ENCODE assay signal across 15 mouse cellular contexts in the genomic region with DNA sequence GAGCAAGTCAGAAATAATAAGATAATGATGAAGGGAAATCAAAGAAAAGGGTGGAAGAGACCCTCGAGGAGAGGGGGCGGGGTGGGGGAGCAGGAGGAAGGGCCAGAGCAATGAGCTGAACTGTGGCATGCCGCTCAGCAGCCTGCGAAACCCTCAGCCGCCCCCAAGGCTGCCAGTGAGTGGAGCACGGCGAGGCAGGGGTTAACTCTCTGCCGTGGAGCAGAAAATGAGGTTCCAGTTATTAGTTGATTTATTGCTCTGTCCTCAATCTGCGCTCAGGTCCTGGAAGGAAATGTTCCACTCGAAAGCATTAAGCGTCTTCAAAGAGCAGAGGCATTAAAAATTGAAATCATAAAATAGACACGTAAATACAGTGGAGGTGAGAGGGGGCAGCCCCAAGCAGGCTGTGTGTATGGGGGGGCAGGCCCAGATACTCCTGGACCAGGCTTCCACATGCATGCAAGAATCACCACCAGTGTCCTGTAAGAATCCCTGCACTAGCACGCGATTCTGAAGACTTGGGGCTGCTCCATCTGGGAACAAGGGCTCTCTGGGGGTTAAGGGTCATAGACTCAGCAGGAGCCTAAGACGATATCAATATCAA.
DNase-seq lines count a peak whose midpoint lies in the region; ATAC-seq lines count a peak whose summit lies in the region.
"Had no signal": no experiment of that assay in that cellular context is flagged by ENCODE, and none has a peak within 500 bp of the region (broad histone marks: within the 10 kb centered on the region; RNA-seq: fewer than 3 reads in every experiment).

No protein-coding gene starts in this region.

- no peak overlapping the region for H3K27ac ChIP-seq in neural tube, embryonic 11.5 days (ENCODE audit: low read depth, low read length)
- H3K27ac ChIP-seq in limb, embryonic 13.5 days: no peak overlapping the region
- H3K27ac ChIP-seq: embryonic facial prominence, embryonic 15.5 days; limb, embryonic 15.5 days; macrophage had no signal

- DNase-seq in embryo, embryonic 11 days: peak; percentile 48
- no peak for DNase-seq in embryo, embryonic 10 days (ENCODE audit: low spot score)
- peak; percentile 33 for DNase-seq in neural tube, embryonic 11.5 days (ENCODE audit: low spot score)
- no peak for DNase-seq in neural tube, embryonic 10.5 days (ENCODE audit: extremely low spot score, low spot score)
- no peak for DNase-seq in urinary bladder, postnatal 14 days (ENCODE audit: low spot score)
- DNase-seq in lung, postnatal 36 days: no peak
- DNase-seq: adrenal gland, adult 2 months; cerebellum, postnatal 10 days; lung, adult 18-20 months had no signal

- no peaks in the 10 kb centered on the region for H3K27me3 ChIP-seq in neural tube, embryonic 11.5 days (ENCODE audit: control insufficient read depth, insufficient read depth, low read length)
- H3K27me3 ChIP-seq in limb, embryonic 13.5 days: peaks cover 14% of the 10 kb centered on the region; the same call in 1 of the 2 replicates
- H3K27me3 ChIP-seq: embryonic facial prominence, embryonic 15.5 days; limb, embryonic 15.5 days had no signal

- H3K4me3 ChIP-seq in neural tube, embryonic 11.5 days (ENCODE audit: low read depth, low read length): no peak overlapping the region
- H3K4me3 ChIP-seq in limb, embryonic 13.5 days: no peak overlapping the region
- H3K4me3 ChIP-seq: embryonic facial prominence, embryonic 15.5 days; limb, embryonic 15.5 days had no signal

- H3K9me3 ChIP-seq in neural tube, embryonic 11.5 days (ENCODE audit: control insufficient read depth, low read length): no peaks in the 10 kb centered on the region
- no peaks in the 10 kb centered on the region for H3K9me3 ChIP-seq in limb, embryonic 13.5 days
- H3K9me3 ChIP-seq: embryonic facial prominence, embryonic 15.5 days; limb, embryonic 15.5 days had no signal

- ATAC-seq in neural tube, embryonic 11.5 days (ENCODE audit: insufficient read depth, low FRiP score, low TSS enrichment): no peak
- no peak for ATAC-seq in limb, embryonic 13.5 days (ENCODE audit: low FRiP score, low read depth)
- no peak for ATAC-seq in activated CD4-positive, CD25-positive, alpha-beta regulatory T cell, adult 4 months
- ATAC-seq: forebrain, embryonic 14.5 days had no signal

- no peak overlapping the region for H3K9ac ChIP-seq in neural tube, embryonic 11.5 days (ENCODE audit: low read length)
- no peak overlapping the region for H3K9ac ChIP-seq in limb, embryonic 13.5 days
- H3K9ac ChIP-seq: embryonic facial prominence, embryonic 15.5 days; limb, embryonic 15.5 days had no signal

- no peaks in the 10 kb centered on the region for H3K36me3 ChIP-seq in neural tube, embryonic 11.5 days (ENCODE audit: control insufficient read depth, insufficient read depth, low read length)
- no peaks in the 10 kb centered on the region for H3K36me3 ChIP-seq in limb, embryonic 13.5 days
- H3K36me3 ChIP-seq: embryonic facial prominence, embryonic 15.5 days; limb, embryonic 15.5 days had no signal

- 50% methylated on average over 15 of the region's 15 CpGs for WGBS in neural tube, embryonic 11.5 days
- 19% methylated on average over 15 of the region's 15 CpGs for WGBS in limb, embryonic 13.5 days

- 0 out of 2 replicates have a peak, but pooled peaks cover 4% of the 10 kb centered on the region for H3K4me1 ChIP-seq in neural tube, embryonic 11.5 days (ENCODE audit: control insufficient read depth, insufficient read depth, low read length)
- H3K4me1 ChIP-seq in limb, embryonic 13.5 days: peaks cover 13% of the 10 kb centered on the region

- H3K4me2 ChIP-seq in neural tube, embryonic 11.5 days (ENCODE audit: low read depth): no peak overlapping the region
- H3K4me2 ChIP-seq in limb, embryonic 13.5 days (replicated peaks): peak overlapping the region; percentile 39
- H3K4me2 ChIP-seq: embryonic facial prominence, embryonic 15.5 days; limb, embryonic 15.5 days had no signal

Comparison
In these comparisons a context has a peak if more than half of its experiments do, and no peak if none do; other contexts are left out.
1. DNase-seq: peak in embryo, embryonic 11 days (single experiment) and neural tube, embryonic 11.5 days (single experiment); none in embryo, embryonic 10 days (single experiment), neural tube, embryonic 10.5 days (single experiment), urinary bladder, postnatal 14 days (single experiment) and lung, postnatal 36 days (single experiment).